Mouse (Mus musculus) neural tube, embryonic 15.5 days (tissue): ENCODE data around the gene Gm2897. TPM values are rescaled to one million over a fixed set of nuclear protein-coding genes. Genes with fewer than 3 reads are reported as not detected.
A peak's percentile ranks its signal among the peaks of the same experiment; 100 is the strongest.
"Not testable (repeated sequence)": the region's sequence is repeated elsewhere in the genome, so short reads cannot be mapped to it uniquely, and the experiment has no call there.

Experiments
- ATAC-seq: fragments of 200-750 bp; cut with Nextera tagmentation; 2 replicates; pipeline ENCODE4 v1.8.0; 2017; ENCODE audit warnings: mild to moderate bottlenecking, moderate TSS enrichment, moderate library complexity; ENCODE audit not compliant: low FRiP score
- H3K27ac ChIP-seq: fragments of 300-500 bp; sonication (generic); replicated peaks from 2 replicates; pipeline ENCODE4 v1.5.1; 2015; ENCODE audit warnings: mild to moderate bottlenecking, inconsistent platforms
- H3K27me3 ChIP-seq: fragments of 300-500 bp; sonication (generic); replicated peaks from 2 replicates; pipeline ENCODE4 v1.6.1; 2015; ENCODE audit warnings: inconsistent platforms
- H3K36me3 ChIP-seq: fragments of 300-500 bp; sonication (generic); 2 replicates; pipeline ENCODE4 v1.6.1; 2015; ENCODE audit warnings: inconsistent platforms
- H3K4me1 ChIP-seq: fragments of 300-500 bp; sonication (generic); 2 replicates; pipeline ENCODE4 v1.6.1; 2015; ENCODE audit warnings: inconsistent platforms
- H3K4me2 ChIP-seq: fragments of 300-500 bp; sonication (generic); 2 replicates; pipeline ENCODE4 v1.6.1; 2015; ENCODE audit warnings: inconsistent platforms, mild to moderate bottlenecking, moderate library complexity
- H3K4me3 ChIP-seq: fragments of 300-500 bp; sonication (generic); replicated peaks from 2 replicates; pipeline ENCODE4 v1.5.1; 2015; ENCODE audit warnings: mild to moderate bottlenecking, inconsistent platforms
- H3K9ac ChIP-seq: fragments of 300-500 bp; sonication (generic); replicated peaks from 2 replicates; pipeline ENCODE4 v1.6.1; 2015; ENCODE audit warnings: mild to moderate bottlenecking, inconsistent platforms
- H3K9me3 ChIP-seq: fragments of 300-500 bp; sonication (generic); replicated peaks from 2 replicates; pipeline ENCODE4 v1.6.1; 2016; ENCODE audit warnings: inconsistent platforms
- WGBS: fragments of 180-500 bp; shearing (Covaris S2); methylation state at CpG from one replicate; pipeline ENCODE4 v1.1.7; 2015; ENCODE audit warnings: mixed read lengths; 5-methylcytosine and 5-hydroxymethylcytosine counted together
- polyA plus RNA-seq: library from polyadenylated mRNA; unstranded; fragments of >200 nt; fragmentation: Nextera tagmentation; extraction: Ambion mirVana; gene quantifications from 2 replicates; pipeline ENCODE4 v1.2.1, GENCODE M21; 2015

Gm2897 gene
- polyA plus RNA-seq, result 11.8 and 16.0 TPM in 2 replicates

GRCm38 (mm10) chr14:3048727-3049512 lies at the start of gene Gm2897:
TSS of gene Gm2897 (plus strand) at chr14:3049285.
- peak within 1 kb of the TSS; percentile 45; the same call in 1 of the 2 replicates for H3K27ac ChIP-seq
- not testable (repeated sequence) for H3K36me3 ChIP-seq

DNA sequence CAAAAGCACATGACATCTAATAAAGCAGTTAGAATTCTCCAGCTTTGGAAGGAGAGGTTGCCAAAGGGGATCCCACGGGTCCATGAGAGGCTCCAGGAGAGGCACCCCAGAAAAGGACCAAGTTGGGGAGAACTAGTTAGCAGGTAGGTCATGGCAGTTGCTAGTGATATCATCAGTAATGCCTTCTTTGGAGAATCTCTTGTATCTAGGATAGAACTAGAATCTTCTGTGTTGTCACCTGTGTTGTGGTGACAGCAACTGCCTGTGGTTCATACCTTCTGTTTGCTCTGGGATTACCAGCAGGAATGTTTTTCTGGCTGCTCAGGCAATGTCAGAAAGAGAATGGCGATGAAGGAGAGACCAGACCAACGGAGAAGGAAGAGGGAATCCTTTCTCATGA lies 19.4 kb upstream of the Gm2897 start, which contains the start of gene Gm2888:
Gene Gm2888, plus strand, starts transcription at position 301 of the 400 bp plus-strand sequence.
- H3K27ac ChIP-seq, H3K4me3 ChIP-seq, H3K4me1 ChIP-seq, H3K27me3 ChIP-seq, H3K9ac ChIP-seq, ATAC-seq, H3K9me3 ChIP-seq, H3K36me3 ChIP-seq, H3K4me2 ChIP-seq: not testable (repeated sequence)
- WGBS, result 74% methylated on average over 2 of the region's 3 CpGs

More at GRCm38 (mm10) chr14:3048727-3049512, at the start of gene Gm2897:
- Histone ChIP-seq H3K9ac (peak within 1 kb of the TSS; percentile 60), H3K4me3 (peak within 1 kb of the TSS; percentile 53), H3K4me2 (peak within 1 kb of the TSS; percentile 71)
- H3K9me3 ChIP-seq, H3K4me1 ChIP-seq, H3K27me3 ChIP-seq: not testable (repeated sequence)
- peak; percentile 86; the same call in 1 of the 2 replicates for ATAC-seq
- WGBS, result 4% methylated on average over 32 of the region's 40 CpGs

DNA sequence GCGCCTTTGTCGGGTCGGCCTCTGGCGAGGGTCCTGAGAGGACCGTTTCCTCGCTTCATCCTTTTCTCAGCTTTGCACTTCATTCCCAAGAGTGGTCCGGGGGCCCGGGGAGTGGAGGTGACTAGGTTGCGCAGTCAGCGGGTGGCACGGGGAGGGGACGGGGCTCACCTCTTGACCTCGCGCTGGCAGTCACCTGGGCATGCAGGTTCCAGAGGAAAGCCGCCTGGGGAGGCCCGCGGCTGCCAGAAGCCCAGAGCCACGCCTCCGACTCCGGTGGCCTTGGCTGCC lies 372 bp downstream of the Gm2897 start:
- peak overlapping the region; percentile 71 for H3K4me2 ChIP-seq
- WGBS, result under 1% methylated on average over 16 of the region's 20 CpGs

GRCm38 (mm10) chr14:3050087-3050486 lies 1.0 kb downstream of the Gm2897 start:
- ATAC-seq, H3K9me3 ChIP-seq, H3K27me3 ChIP-seq, H3K9ac ChIP-seq, H3K4me3 ChIP-seq, H3K4me2 ChIP-seq, H3K27ac ChIP-seq, H3K36me3 ChIP-seq, H3K4me1 ChIP-seq: not testable (repeated sequence)
- WGBS, result 3% methylated on average over 6 of the region's 8 CpGs

More for the DNA sequence above, 372 bp downstream of the Gm2897 start:
- H3K36me3 ChIP-seq, H3K9me3 ChIP-seq, ATAC-seq, H3K4me1 ChIP-seq, H3K27ac ChIP-seq, H3K27me3 ChIP-seq: not testable (repeated sequence)
- peak overlapping the region; percentile 60 for H3K9ac ChIP-seq
- peak overlapping the region; percentile 53 for H3K4me3 ChIP-seq

DNA sequence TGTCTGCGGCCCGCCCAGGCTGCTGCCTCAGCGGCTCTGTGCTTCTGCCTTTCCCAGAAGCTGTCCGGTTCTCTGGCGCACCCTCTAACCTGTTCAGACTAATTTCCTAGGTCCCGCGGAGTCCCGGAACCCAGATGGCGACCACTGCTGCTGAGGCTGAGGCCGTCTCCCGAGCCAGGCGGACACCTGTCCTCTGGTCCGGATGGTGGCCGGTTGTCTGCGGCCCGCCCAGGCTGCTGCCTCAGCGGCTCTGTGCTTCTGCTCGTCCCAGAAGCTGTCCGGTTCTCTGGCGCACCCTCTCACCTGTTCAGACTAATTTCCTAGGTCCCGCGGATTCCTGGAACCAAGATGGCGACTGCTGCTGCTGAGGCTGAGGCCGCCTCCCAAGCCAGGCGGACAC lies 67.0 kb downstream of the Gm2897 start:
- H3K36me3 ChIP-seq, H3K9me3 ChIP-seq, H3K27me3 ChIP-seq, H3K4me1 ChIP-seq, ATAC-seq, H3K9ac ChIP-seq, H3K4me3 ChIP-seq, H3K27ac ChIP-seq, H3K4me2 ChIP-seq: not testable (repeated sequence)
- WGBS, result 93% methylated on average over 19 of the region's 25 CpGs

Other genes starting within 250 kb of the Gm2897 start
- gene Gm2888, start 19.3 kb upstream of the Gm2897 start, polyA plus RNA-seq, result not detected in 2 replicates
- gene Gm10340, start 84.7 kb downstream of the Gm2897 start, polyA plus RNA-seq, result not detected in 2 replicates
- gene Gm5795, start 139.0 kb downstream of the Gm2897 start, polyA plus RNA-seq, result 0.38 and 0.41 TPM in 2 replicates
- gene D830030K20Rik, start 159.2 kb downstream of the Gm2897 start, polyA plus RNA-seq, result 34.3 and 37.1 TPM in 2 replicates